Mouse (Mus musculus): ENCODE measurements at regions not wholly inside any gene's neighbourhood (a gene's known extent, or its start where the extent isn't known, plus 50 kb on each side); places are given as distances from the start of the nearest gene placed in this dataset.

DNA sequence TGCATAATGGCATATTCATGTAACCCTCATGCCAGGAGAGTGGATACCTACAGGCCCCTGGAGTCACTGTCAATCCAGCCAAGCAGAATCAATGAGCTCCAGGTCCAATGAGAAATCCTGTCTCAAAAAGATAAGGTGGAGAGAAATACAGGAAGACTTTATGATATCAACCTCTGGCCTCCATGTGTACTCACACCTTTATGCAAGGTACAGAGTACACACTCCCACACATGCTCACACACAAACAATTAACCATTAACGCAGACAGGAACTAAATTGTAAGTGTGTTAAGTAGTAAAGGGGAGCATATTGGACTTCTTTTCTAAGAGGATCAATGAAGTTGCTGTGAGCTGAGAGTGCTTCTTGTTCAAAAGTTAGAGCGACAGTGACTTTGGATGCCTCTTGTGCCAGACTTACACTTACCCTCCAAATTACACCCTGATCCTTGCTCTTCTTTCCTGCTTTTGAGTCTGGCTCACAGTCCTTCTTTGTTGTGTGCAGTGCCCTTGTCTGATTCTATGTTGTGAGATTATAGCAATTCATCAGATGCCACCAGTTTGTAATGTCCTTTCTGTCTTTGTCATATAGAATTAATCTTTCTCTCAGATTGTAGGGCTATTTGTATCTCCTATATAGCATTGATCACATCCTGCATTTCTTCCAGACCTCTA lies 153.5 kb downstream of the Dnajb9 start:
- Histone ChIP-seq H3K4me3 (ENCODE audit: low read depth, low read length) (no peak overlapping the region), H3K36me3 (replicated peaks) (no peaks in the 10 kb centered on the region), H3K4me1 (ENCODE audit: insufficient read depth, low read depth, low read length) (no peaks in the 10 kb centered on the region), H3K27me3 (ENCODE audit: insufficient read depth, low read length) (no peaks in the 10 kb centered on the region), H3K9me3 (replicated peaks) (no peaks in the 10 kb centered on the region)
- TF ChIP-seq CTCF (IDR thresholded peaks at IDR 0.05; ENCODE audit: low read depth, low read length) (no peak), GATA1 (IDR thresholded peaks at IDR 0.05; ENCODE audit: borderline replicate concordance, low read length) (no peak), GATA2 (IDR thresholded peaks at IDR 0.05; ENCODE audit: borderline replicate concordance, low read depth, low read length) (no peak), POLR2AphosphoS5 (IDR thresholded peaks at IDR 0.05; ENCODE audit: insufficient replicate concordance, low read depth, low read length) (no peak)
- ATAC-seq (ENCODE audit: extremely low read depth, insufficient number of reproducible peaks, low FRiP score, poor library complexity, severe bottlenecking) (no peak), DNase-seq (ENCODE audit: low spot score) (no peak)

- no peak for ATAC-seq (ENCODE audit: extremely low read depth, insufficient number of reproducible peaks, low FRiP score, poor library complexity, severe bottlenecking)
- H3K4me1 ChIP-seq (ENCODE audit: insufficient read depth, low read depth, low read length): no peaks in the 10 kb centered on the region
These were observed 164.3 kb downstream of the Dnajb9 start for GRCm38 (mm10) chr12:44045806-44046205.

DNA sequence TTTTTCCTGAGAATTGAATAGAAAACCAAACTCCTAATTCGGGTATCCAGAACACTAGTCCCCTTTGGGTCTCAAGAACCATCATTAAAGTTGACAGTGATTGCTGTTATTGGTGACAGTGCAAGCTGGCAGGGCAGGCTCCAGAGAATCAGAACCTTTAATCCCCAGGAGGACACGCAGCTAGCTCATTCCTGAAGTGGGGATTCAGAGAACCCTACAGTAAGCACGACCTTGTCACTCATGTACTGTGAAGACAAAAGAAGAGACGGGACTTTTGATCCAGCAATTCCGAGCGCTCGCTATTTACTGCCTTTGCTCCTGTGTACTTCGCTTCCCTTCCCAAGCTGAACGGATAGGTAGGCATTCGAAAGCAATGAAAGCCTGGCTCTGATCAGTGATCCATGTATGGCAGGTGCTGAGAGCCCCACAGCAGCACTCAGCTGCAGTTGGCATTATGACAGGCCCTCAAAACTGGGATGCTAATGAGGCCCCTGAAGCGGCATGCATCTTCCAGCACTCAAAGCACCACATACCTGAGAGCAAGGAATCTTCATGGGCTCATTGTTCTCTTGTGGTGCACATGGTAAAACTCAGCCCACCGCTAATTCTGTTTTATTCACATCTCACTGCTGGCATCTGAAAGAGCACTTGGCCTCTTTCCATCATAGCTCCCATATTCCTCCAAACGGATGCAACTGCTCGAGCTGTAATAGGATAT lies 165.6 kb downstream of the Dnajb9 start:
- Histone ChIP-seq H3K36me3 (replicated peaks) (no peaks in the 10 kb centered on the region), H3K9me3 (replicated peaks) (no peaks in the 10 kb centered on the region; the same call in 1 of the 2 replicates), H3K4me1 (ENCODE audit: insufficient read depth, low read depth, low read length) (no peaks in the 10 kb centered on the region), H3K4me3 (ENCODE audit: low read depth, low read length) (no peak overlapping the region), H3K27me3 (ENCODE audit: insufficient read depth, low read length) (no peaks in the 10 kb centered on the region)
- no peak for ATAC-seq (ENCODE audit: extremely low read depth, insufficient number of reproducible peaks, low FRiP score, poor library complexity, severe bottlenecking)
- no peak for DNase-seq (ENCODE audit: low spot score)
- TF ChIP-seq POLR2AphosphoS5 (IDR thresholded peaks at IDR 0.05; ENCODE audit: insufficient replicate concordance, low read depth, low read length) (no peak), GATA2 (IDR thresholded peaks at IDR 0.05; ENCODE audit: borderline replicate concordance, low read depth, low read length) (no peak), TAL1 (conservative IDR thresholded peaks at IDR 0.05; ENCODE audit: low read depth, low read length) (no peak), CTCF (IDR thresholded peaks at IDR 0.05; ENCODE audit: low read depth, low read length) (no peak), GATA1 (IDR thresholded peaks at IDR 0.05; ENCODE audit: borderline replicate concordance, low read length) (no peak)

More at GRCm38 (mm10) chr12:44045806-44046205, 164.3 kb downstream of the Dnajb9 start:
- no peak for TF ChIP-seq GATA2 (IDR thresholded peaks at IDR 0.05; ENCODE audit: borderline replicate concordance, low read depth, low read length)
- TF ChIP-seq POLR2AphosphoS5 (IDR thresholded peaks at IDR 0.05; ENCODE audit: insufficient replicate concordance, low read depth, low read length): no peak
- TF ChIP-seq TAL1 (conservative IDR thresholded peaks at IDR 0.05; ENCODE audit: low read depth, low read length): no peak
- no peak for TF ChIP-seq CTCF (IDR thresholded peaks at IDR 0.05; ENCODE audit: low read depth, low read length)
- TF ChIP-seq GATA1 (IDR thresholded peaks at IDR 0.05; ENCODE audit: borderline replicate concordance, low read length): no peak
- Histone ChIP-seq H3K27me3 (ENCODE audit: insufficient read depth, low read length) (no peaks in the 10 kb centered on the region), H3K36me3 (replicated peaks) (no peaks in the 10 kb centered on the region), H3K4me3 (ENCODE audit: low read depth, low read length) (no peak overlapping the region), H3K9me3 (replicated peaks) (no peaks in the 10 kb centered on the region; the same call in 1 of the 2 replicates)
- no peak for DNase-seq (ENCODE audit: low spot score)

DNA sequence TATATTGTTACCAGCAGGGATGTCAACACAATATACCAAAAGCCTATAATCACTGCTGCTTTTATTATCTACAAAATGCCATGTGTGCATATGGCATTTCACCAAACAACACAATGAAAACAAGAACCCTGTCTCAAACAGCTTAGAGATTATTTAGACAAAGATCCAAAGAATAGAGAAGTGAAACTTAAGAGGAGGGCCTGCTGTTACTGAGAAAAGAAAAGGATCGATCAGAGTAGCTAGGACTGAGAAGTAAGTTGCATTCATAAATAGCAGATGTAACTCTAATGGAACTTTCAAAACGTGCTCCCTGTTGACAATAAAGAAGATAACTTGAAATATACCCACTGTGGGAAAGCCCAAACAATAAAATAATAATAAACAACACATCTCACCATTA lies 203.3 kb downstream of the Dnajb9 start:
- Histone ChIP-seq H3K4me1 (ENCODE audit: insufficient read depth, low read depth, low read length) (no peaks in the 10 kb centered on the region), H3K9me3 (replicated peaks) (0 out of 2 replicates have a peak, but pooled peaks cover 2% of the 10 kb centered on the region), H3K36me3 (replicated peaks) (no peaks in the 10 kb centered on the region), H3K27me3 (ENCODE audit: insufficient read depth, low read length) (no peaks in the 10 kb centered on the region), H3K4me3 (ENCODE audit: low read depth, low read length) (no peak overlapping the region)
- DNase-seq (ENCODE audit: low spot score): no peak
- no peak for ATAC-seq (ENCODE audit: extremely low read depth, insufficient number of reproducible peaks, low FRiP score, poor library complexity, severe bottlenecking)
- TF ChIP-seq TAL1 (conservative IDR thresholded peaks at IDR 0.05; ENCODE audit: low read depth, low read length) (no peak), CTCF (IDR thresholded peaks at IDR 0.05; ENCODE audit: low read depth, low read length) (no peak), POLR2AphosphoS5 (IDR thresholded peaks at IDR 0.05; ENCODE audit: insufficient replicate concordance, low read depth, low read length) (no peak), GATA2 (IDR thresholded peaks at IDR 0.05; ENCODE audit: borderline replicate concordance, low read depth, low read length) (no peak)

DNA sequence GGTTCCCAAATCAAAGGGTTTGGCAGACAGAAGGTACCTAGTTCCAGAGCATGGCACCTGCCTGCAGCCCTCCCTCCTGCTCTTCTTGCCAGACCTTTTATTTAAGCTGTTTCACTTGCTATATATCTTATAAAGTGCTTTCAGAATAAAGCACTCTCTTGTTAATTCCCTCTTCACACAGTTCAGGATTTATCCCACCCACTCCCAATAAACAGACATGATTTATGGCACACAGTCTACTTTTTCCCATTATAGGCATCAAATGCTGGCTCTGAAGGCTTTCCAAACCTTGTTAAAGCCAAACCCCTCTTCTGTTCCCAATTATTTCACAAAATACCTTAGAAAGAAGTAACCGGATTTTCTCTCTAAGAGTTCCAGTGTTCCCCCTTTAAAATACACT lies 226.6 kb downstream of the Dnajb9 start:
- DNase-seq (ENCODE audit: low spot score): no peak
- Histone ChIP-seq H3K36me3 (replicated peaks) (no peaks in the 10 kb centered on the region), H3K9me3 (replicated peaks) (no peaks in the 10 kb centered on the region), H3K4me1 (ENCODE audit: insufficient read depth, low read depth, low read length) (no peaks in the 10 kb centered on the region), H3K27me3 (ENCODE audit: insufficient read depth, low read length) (no peaks in the 10 kb centered on the region), H3K4me3 (ENCODE audit: low read depth, low read length) (no peak overlapping the region)
- TF ChIP-seq GATA1 (IDR thresholded peaks at IDR 0.05; ENCODE audit: borderline replicate concordance, low read length) (no peak), POLR2AphosphoS5 (IDR thresholded peaks at IDR 0.05; ENCODE audit: insufficient replicate concordance, low read depth, low read length) (no peak), CTCF (IDR thresholded peaks at IDR 0.05; ENCODE audit: low read depth, low read length) (no peak), GATA2 (IDR thresholded peaks at IDR 0.05; ENCODE audit: borderline replicate concordance, low read depth, low read length) (no peak), TAL1 (conservative IDR thresholded peaks at IDR 0.05; ENCODE audit: low read depth, low read length) (no peak)
- ATAC-seq (ENCODE audit: extremely low read depth, insufficient number of reproducible peaks, low FRiP score, poor library complexity, severe bottlenecking): no peak

- Histone ChIP-seq H3K4me3 (ENCODE audit: low read depth, low read length) (no peak overlapping the region), H3K4me1 (ENCODE audit: insufficient read depth, low read depth, low read length) (no peaks in the 10 kb centered on the region), H3K36me3 (replicated peaks) (no peaks in the 10 kb centered on the region), H3K9me3 (replicated peaks) (peaks cover 8% of the 10 kb centered on the region; the same call in 1 of the 2 replicates), H3K27me3 (ENCODE audit: insufficient read depth, low read length) (no peaks in the 10 kb centered on the region)
- TF ChIP-seq CTCF (IDR thresholded peaks at IDR 0.05; ENCODE audit: low read depth, low read length) (no peak), TAL1 (conservative IDR thresholded peaks at IDR 0.05; ENCODE audit: low read depth, low read length) (no peak), GATA1 (IDR thresholded peaks at IDR 0.05; ENCODE audit: borderline replicate concordance, low read length) (no peak), POLR2AphosphoS5 (IDR thresholded peaks at IDR 0.05; ENCODE audit: insufficient replicate concordance, low read depth, low read length) (no peak), GATA2 (IDR thresholded peaks at IDR 0.05; ENCODE audit: borderline replicate concordance, low read depth, low read length) (no peak)
- DNase-seq (ENCODE audit: low spot score): no peak
- ATAC-seq (ENCODE audit: extremely low read depth, insufficient number of reproducible peaks, low FRiP score, poor library complexity, severe bottlenecking): no peak
These were observed 246.2 kb downstream of the Dnajb9 start for GRCm38 (mm10) chr12:43963973-43964372.
